Mouse (Mus musculus) cerebral cortex, adult 2 months (tissue): ENCODE measurements around the gene Mcfd2.

Experiments
- WGBS: fragments of 180-500 bp; shearing (Covaris S2); methylation state at CpG from one replicate; pipeline ENCODE4 v1.1.7; 2018; 5-methylcytosine and 5-hydroxymethylcytosine counted together

The Mcfd2 gene

DNA sequence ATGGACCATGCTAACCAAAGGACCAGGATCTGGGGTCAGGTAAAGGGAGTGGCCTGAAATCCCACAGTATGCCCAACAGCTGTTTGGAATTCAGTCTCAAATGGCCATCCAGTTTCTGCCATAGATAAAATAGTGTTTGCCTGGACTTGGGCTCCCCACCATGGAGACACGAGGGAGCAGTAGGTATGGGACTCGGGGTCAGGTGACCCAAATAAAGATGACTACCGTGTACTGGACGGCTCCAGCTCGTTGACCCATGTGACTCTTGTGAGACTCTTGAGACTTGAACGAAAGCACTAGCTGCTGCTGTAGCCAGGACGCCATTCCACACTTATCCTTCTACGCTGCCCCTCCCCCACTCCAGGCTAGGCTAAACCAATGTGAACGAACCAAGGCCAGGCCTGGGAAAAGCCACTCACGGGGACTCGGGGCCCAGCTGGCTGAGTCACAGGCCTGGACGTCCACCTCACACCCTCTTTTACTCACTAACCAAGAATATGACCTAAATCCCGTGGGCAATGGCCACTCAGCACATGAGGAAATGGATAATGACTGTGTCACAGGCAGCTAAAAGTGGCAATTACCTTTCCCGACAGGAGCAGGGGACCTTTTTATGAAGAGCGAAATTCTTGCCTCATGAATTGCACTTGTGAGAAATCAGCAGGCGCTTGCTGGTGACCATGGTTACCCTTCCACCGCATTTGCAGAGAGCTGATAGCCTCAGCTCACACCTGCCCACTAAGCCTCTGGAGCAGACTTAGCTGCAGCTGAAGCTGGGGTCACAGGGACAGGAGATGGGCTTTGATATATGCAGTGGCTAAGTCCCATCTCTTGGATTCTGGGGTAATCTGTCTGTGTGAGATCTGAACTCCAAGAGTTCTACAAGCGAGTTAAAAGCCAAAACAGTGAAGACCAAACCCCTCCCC lies 28.7 kb downstream of the Mcfd2 start:
- 68% methylated on average over 18 of the region's 18 CpGs for WGBS

DNA sequence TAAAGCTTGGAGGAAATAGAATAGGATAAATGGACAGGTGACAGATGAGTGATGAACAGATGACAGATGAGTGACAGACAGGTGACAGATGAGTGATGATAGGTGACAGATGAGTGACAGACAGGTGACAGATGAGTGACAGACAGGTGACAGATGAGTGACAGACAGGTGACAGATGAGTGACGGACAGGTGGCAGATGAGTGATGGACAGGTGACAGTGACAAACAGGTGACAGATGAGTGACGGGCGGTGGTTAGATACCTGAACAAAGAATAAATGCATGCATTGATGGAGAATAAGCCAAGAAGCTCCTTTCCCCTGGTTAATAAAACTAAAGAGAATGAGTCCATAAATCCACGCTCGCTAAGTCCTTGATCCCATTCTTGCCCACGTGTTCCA lies 30.7 kb downstream of the Mcfd2 start:
- WGBS, result 91% methylated on average over 6 of the region's 6 CpGs

- WGBS, result 87% methylated on average over 4 of the region's 4 CpGs
Measured at GRCm38 (mm10) chr17:87227878-87228277, 37.9 kb downstream of the Mcfd2 start.

GRCm38 (mm10) chr17:87226079-87226640 lies 39.6 kb downstream of the Mcfd2 start:
- 72% methylated on average over 10 of the region's 10 CpGs for WGBS

GRCm38 (mm10) chr17:87225384-87225783 lies 40.4 kb downstream of the Mcfd2 start:
- 89% methylated on average over 9 of the region's 9 CpGs for WGBS

DNA sequence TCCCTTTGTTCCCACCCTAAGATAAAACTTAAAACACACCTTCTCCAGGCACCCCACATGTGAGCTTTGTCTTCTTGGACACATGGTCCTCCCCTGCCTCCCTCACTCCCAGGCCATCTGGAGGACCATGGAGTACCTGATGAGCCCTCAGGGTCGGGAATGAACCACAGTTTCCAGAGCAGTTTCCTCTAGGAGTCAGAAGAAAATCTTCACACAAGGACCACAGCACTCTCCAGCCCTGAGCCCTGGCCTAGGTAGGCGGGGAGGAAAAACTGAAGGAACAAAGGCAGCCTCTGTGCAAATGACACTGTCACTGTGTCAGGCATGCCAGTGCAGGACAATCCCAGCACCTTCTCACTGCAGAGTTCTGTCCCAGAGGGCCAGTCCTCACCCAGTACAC lies 41.3 kb downstream of the Mcfd2 start:
- WGBS, result 72% methylated on average over 2 of the region's 2 CpGs

GRCm38 (mm10) chr17:87219456-87219855 lies 46.3 kb downstream of the Mcfd2 start:
- WGBS, result 89% methylated on average over 9 of the region's 9 CpGs

GRCm38 (mm10) chr17:87214523-87214922 lies 51.2 kb downstream of the Mcfd2 start:
- WGBS, result 96% methylated on average over 7 of the region's 7 CpGs

DNA sequence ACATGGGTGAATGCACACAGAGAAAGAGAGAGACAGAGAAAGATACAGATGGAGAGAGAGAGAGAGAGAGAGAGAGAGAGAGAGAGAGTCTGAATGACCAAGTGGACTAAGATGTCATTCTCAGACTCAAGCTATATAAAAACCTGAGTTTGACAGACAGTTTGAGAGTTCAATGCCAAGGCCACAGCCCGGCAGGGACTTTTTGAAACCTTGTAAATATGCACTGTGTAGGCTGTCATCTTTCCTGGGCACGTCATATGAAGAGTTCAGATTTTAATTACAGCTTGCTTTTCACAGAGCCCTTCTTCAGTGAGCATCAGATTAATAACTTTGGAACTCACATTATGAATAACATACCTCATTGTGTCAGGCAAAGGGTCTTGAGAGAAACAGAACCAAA lies 55.2 kb downstream of the Mcfd2 start:
- WGBS, result 84% methylated on average over 2 of the region's 2 CpGs

DNA sequence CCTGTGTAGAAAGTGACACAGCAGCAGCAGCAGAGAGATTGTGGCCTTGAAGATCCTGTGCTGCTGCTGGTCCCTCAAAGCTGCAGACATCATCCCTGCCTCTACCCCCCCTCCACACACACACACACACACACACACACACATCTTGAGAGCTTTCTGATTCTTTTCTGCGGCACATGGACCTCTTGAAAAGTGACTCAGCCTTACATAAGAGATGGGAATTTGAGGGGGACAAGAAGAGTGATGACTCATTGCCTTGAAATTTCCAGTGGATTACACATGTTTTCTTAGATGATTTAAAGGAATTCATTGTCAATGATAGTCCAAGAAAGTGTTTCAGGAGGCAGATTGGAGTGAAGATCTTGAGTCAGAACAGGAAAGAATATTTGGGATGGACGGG lies 58.9 kb downstream of the Mcfd2 start:
- WGBS, result 64% methylated on average over 2 of the region's 2 CpGs
